Mouse (Mus musculus) neural tube, embryonic 15.5 days (tissue): ENCODE measurements around the gene Pa2g4. TPM values are rescaled to one million over a fixed set of nuclear protein-coding genes. Genes with fewer than 3 reads are reported as not detected.

Source experiments
- ATAC-seq: fragments of 200-750 bp; cut with Nextera tagmentation; 2 replicates; pipeline ENCODE4 v1.8.0; 2017; ENCODE audit warnings: mild to moderate bottlenecking, moderate TSS enrichment, moderate library complexity; ENCODE audit not compliant: low FRiP score
- H3K27ac ChIP-seq: fragments of 300-500 bp; sonication (generic); replicated peaks from 2 replicates; pipeline ENCODE4 v1.5.1; 2015; ENCODE audit warnings: mild to moderate bottlenecking, inconsistent platforms
- H3K27me3 ChIP-seq: fragments of 300-500 bp; sonication (generic); replicated peaks from 2 replicates; pipeline ENCODE4 v1.6.1; 2015; ENCODE audit warnings: inconsistent platforms
- H3K36me3 ChIP-seq: fragments of 300-500 bp; sonication (generic); 2 replicates; pipeline ENCODE4 v1.6.1; 2015; ENCODE audit warnings: inconsistent platforms
- H3K4me1 ChIP-seq: fragments of 300-500 bp; sonication (generic); 2 replicates; pipeline ENCODE4 v1.6.1; 2015; ENCODE audit warnings: inconsistent platforms
- H3K4me2 ChIP-seq: fragments of 300-500 bp; sonication (generic); 2 replicates; pipeline ENCODE4 v1.6.1; 2015; ENCODE audit warnings: inconsistent platforms, mild to moderate bottlenecking, moderate library complexity
- H3K4me3 ChIP-seq: fragments of 300-500 bp; sonication (generic); replicated peaks from 2 replicates; pipeline ENCODE4 v1.5.1; 2015; ENCODE audit warnings: mild to moderate bottlenecking, inconsistent platforms
- H3K9ac ChIP-seq: fragments of 300-500 bp; sonication (generic); replicated peaks from 2 replicates; pipeline ENCODE4 v1.6.1; 2015; ENCODE audit warnings: mild to moderate bottlenecking, inconsistent platforms
- H3K9me3 ChIP-seq: fragments of 300-500 bp; sonication (generic); replicated peaks from 2 replicates; pipeline ENCODE4 v1.6.1; 2016; ENCODE audit warnings: inconsistent platforms
- WGBS: fragments of 180-500 bp; shearing (Covaris S2); methylation state at CpG from one replicate; pipeline ENCODE4 v1.1.7; 2015; ENCODE audit warnings: mixed read lengths; 5-methylcytosine and 5-hydroxymethylcytosine counted together
- microRNA-seq: library from miRNA; unstranded; fragments of <30 nt; microRNA quantifications from one replicate; pipeline ENCODE4, GENCODE M21; 2017
- polyA plus RNA-seq: library from polyadenylated mRNA; unstranded; fragments of >200 nt; fragmentation: Nextera tagmentation; extraction: Ambion mirVana; gene quantifications from 2 replicates; pipeline ENCODE4 v1.2.1, GENCODE M21; 2015

Pa2g4 gene
- polyA plus RNA-seq, 1 experiment from 2014 or later: 121 TPM

GRCm38 (mm10) chr10:128515044-128515443 lies 50.7 kb downstream of the Pa2g4 start:
- peaks cover 22% of the 10 kb centered on the region; the same call in 1 of the 2 replicates for H3K36me3 ChIP-seq
- WGBS: 92% methylated on average over 4 of the region's 4 CpGs

GRCm38 (mm10) chr10:128511761-128512160 lies 54.0 kb downstream of the Pa2g4 start:
- no peak overlapping the region for H3K9ac ChIP-seq
- no peaks in the 10 kb centered on the region for H3K4me1 ChIP-seq
- peaks cover 5% of the 10 kb centered on the region; the same call in 1 of the 2 replicates for H3K27me3 ChIP-seq
- WGBS: 87% methylated on average over 12 of the region's 12 CpGs
- H3K4me3 ChIP-seq: no peak overlapping the region
- no peak overlapping the region for H3K4me2 ChIP-seq
- H3K27ac ChIP-seq: no peak overlapping the region
- peaks cover 21% of the 10 kb centered on the region; the same call in 1 of the 2 replicates for H3K36me3 ChIP-seq
- ATAC-seq: no peak
- H3K9me3 ChIP-seq: no peaks in the 10 kb centered on the region

More at GRCm38 (mm10) chr10:128515044-128515443, 50.7 kb downstream of the Pa2g4 start:
- H3K4me3 ChIP-seq: no peak overlapping the region
- H3K9me3 ChIP-seq: no peaks in the 10 kb centered on the region
- H3K4me1 ChIP-seq: no peaks in the 10 kb centered on the region
- no peak overlapping the region for H3K27ac ChIP-seq
- no peak overlapping the region for H3K4me2 ChIP-seq
- H3K9ac ChIP-seq: no peak overlapping the region
- ATAC-seq: no peak
- H3K27me3 ChIP-seq: peaks cover 12% of the 10 kb centered on the region; the same call in 1 of the 2 replicates

- no peak overlapping the region for H3K27ac ChIP-seq
- no peaks in the 10 kb centered on the region for H3K9me3 ChIP-seq
- H3K27me3 ChIP-seq: no peaks in the 10 kb centered on the region
- WGBS: 91% methylated on average over 9 of the region's 9 CpGs
- peaks cover 16% of the 10 kb centered on the region; the same call in 1 of the 2 replicates for H3K36me3 ChIP-seq
- H3K9ac ChIP-seq: no peak overlapping the region
- no peaks in the 10 kb centered on the region for H3K4me1 ChIP-seq
- ATAC-seq: no peak
- H3K4me3 ChIP-seq: no peak overlapping the region
- no peak overlapping the region for H3K4me2 ChIP-seq
Measured at GRCm38 (mm10) chr10:128511189-128511588, 54.6 kb downstream of the Pa2g4 start.

GRCm38 (mm10) chr10:128510301-128510700 lies 55.5 kb downstream of the Pa2g4 start:
- no peak overlapping the region for H3K27ac ChIP-seq
- H3K4me2 ChIP-seq: no peak overlapping the region
- peaks cover 15% of the 10 kb centered on the region; the same call in 1 of the 2 replicates for H3K36me3 ChIP-seq
- ATAC-seq: no peak
- H3K4me3 ChIP-seq: no peak overlapping the region
- no peaks in the 10 kb centered on the region for H3K27me3 ChIP-seq
- no peaks in the 10 kb centered on the region for H3K4me1 ChIP-seq
- H3K9me3 ChIP-seq: no peaks in the 10 kb centered on the region
- H3K9ac ChIP-seq: no peak overlapping the region
- WGBS: 92% methylated on average over 11 of the region's 11 CpGs

- Histone ChIP-seq H3K36me3 (peaks cover 15% of the 10 kb centered on the region; the same call in 1 of the 2 replicates), H3K9ac (no peak overlapping the region), H3K9me3 (no peaks in the 10 kb centered on the region), H3K4me3 (no peak overlapping the region), H3K4me2 (no peak overlapping the region), H3K27me3 (no peaks in the 10 kb centered on the region), H3K27ac (no peak overlapping the region), H3K4me1 (no peaks in the 10 kb centered on the region)
- no peak for ATAC-seq
- 84% methylated on average over 4 of the region's 4 CpGs for WGBS
Measured at GRCm38 (mm10) chr10:128509831-128510230, 56.0 kb downstream of the Pa2g4 start.

GRCm38 (mm10) chr10:128509203-128509602 lies 56.6 kb downstream of the Pa2g4 start:
- Histone ChIP-seq H3K4me2 (no peak overlapping the region), H3K27ac (no peak overlapping the region), H3K36me3 (peaks cover 15% of the 10 kb centered on the region; the same call in 1 of the 2 replicates), H3K9ac (no peak overlapping the region), H3K4me3 (no peak overlapping the region), H3K9me3 (no peaks in the 10 kb centered on the region), H3K4me1 (0 out of 2 replicates have a peak, but pooled peaks cover 4% of the 10 kb centered on the region), H3K27me3 (no peaks in the 10 kb centered on the region)
- ATAC-seq: no peak
- WGBS: 89% methylated on average over 9 of the region's 9 CpGs

GRCm38 (mm10) chr10:128508260-128508659 lies 57.5 kb downstream of the Pa2g4 start:
- 84% methylated on average over 9 of the region's 9 CpGs for WGBS
- Histone ChIP-seq H3K4me3 (no peak overlapping the region), H3K4me2 (no peak overlapping the region)

More at GRCm38 (mm10) chr10:128508260-128508659, 57.5 kb downstream of the Pa2g4 start:
- H3K27me3 ChIP-seq: no peaks in the 10 kb centered on the region
- no peak for ATAC-seq
- 0 out of 2 replicates have a peak, but pooled peaks cover 4% of the 10 kb centered on the region for H3K4me1 ChIP-seq
- H3K36me3 ChIP-seq: peaks cover 8% of the 10 kb centered on the region; the same call in 1 of the 2 replicates
- no peak overlapping the region for H3K9ac ChIP-seq
- no peak overlapping the region for H3K27ac ChIP-seq
- no peaks in the 10 kb centered on the region for H3K9me3 ChIP-seq

Small RNA genes lying within 50 kb of the gene (microRNA-seq; reads per million reads assigned to microRNA genes)
- gene Gm47275: not detected
- not detected for gene Mir6916
- gene Mir6917: not detected

Other genes starting within 250 kb of the Pa2g4 start
- 201 and 221 TPM in 2 replicates for gene Cnpy2, start 243.5 kb downstream of the Pa2g4 start, polyA plus RNA-seq
- 268 and 273 TPM in 2 replicates for gene Cs, start 228.3 kb downstream of the Pa2g4 start, polyA plus RNA-seq
- 34.6 and 40.8 TPM in 2 replicates for gene Coq10a, start 197.0 kb downstream of the Pa2g4 start, polyA plus RNA-seq
- gene Ankrd52, start 188.9 kb downstream of the Pa2g4 start, polyA plus RNA-seq: 11.2 and 13.1 TPM in 2 replicates
- 0.68 and 4.4 TPM in 2 replicates for gene Slc39a5, start 164.8 kb downstream of the Pa2g4 start, polyA plus RNA-seq
- 128 and 133 TPM in 2 replicates for gene Nabp2, start 154.5 kb downstream of the Pa2g4 start, polyA plus RNA-seq
- gene Rnf41, start 154.3 kb downstream of the Pa2g4 start, polyA plus RNA-seq: 78.3 and 80.5 TPM in 2 replicates
- 138 and 149 TPM in 2 replicates for gene Smarcc2, start 106.7 kb downstream of the Pa2g4 start, polyA plus RNA-seq
- 999 and 1,090 TPM in 2 replicates for gene Myl6, start 71.8 kb downstream of the Pa2g4 start, polyA plus RNA-seq
- gene Myl6b, start 67.3 kb downstream of the Pa2g4 start, polyA plus RNA-seq: 7.0 and 7.7 TPM in 2 replicates
- 20.7 and 30.0 TPM in 2 replicates for gene Esyt1, start 40.1 kb downstream of the Pa2g4 start, polyA plus RNA-seq
- gene Zc3h10, start 18.2 kb downstream of the Pa2g4 start, polyA plus RNA-seq: 16.0 and 16.2 TPM in 2 replicates
- gene Rpl41, start 16.7 kb downstream of the Pa2g4 start, polyA plus RNA-seq: 2,372 and 2,481 TPM in 2 replicates
- 3.1 and 6.6 TPM in 2 replicates for gene Erbb3, start 23.7 kb upstream of the Pa2g4 start, polyA plus RNA-seq
- 381 and 453 TPM in 2 replicates for gene Rps26, start 60.8 kb upstream of the Pa2g4 start, polyA plus RNA-seq
- 15.2 and 17.0 TPM in 2 replicates for gene Ikzf4, start 80.0 kb upstream of the Pa2g4 start, polyA plus RNA-seq
- gene Suox, start 108.1 kb upstream of the Pa2g4 start, polyA plus RNA-seq: 15.7 and 17.0 TPM in 2 replicates
- gene Rab5b, start 130.3 kb upstream of the Pa2g4 start, polyA plus RNA-seq: 103 and 108 TPM in 2 replicates
- gene Pmel, start 138.2 kb upstream of the Pa2g4 start, polyA plus RNA-seq: 0.49 and 1.1 TPM in 2 replicates
- 16.1 and 33.7 TPM in 2 replicates for gene Cdk2, start 139.0 kb upstream of the Pa2g4 start, polyA plus RNA-seq
- 7.7 and 13.2 TPM in 2 replicates for gene Dgka, start 178.9 kb upstream of the Pa2g4 start, polyA plus RNA-seq
- 41.7 and 42.7 TPM in 2 replicates for gene Pym1, start 181.9 kb upstream of the Pa2g4 start, polyA plus RNA-seq
- 0.56 and 0.88 TPM in 2 replicates for gene Mmp19, start 224.9 kb upstream of the Pa2g4 start, polyA plus RNA-seq
- 50.6 TPM in 2 replicates for gene Dnajc14, start 238.1 kb upstream of the Pa2g4 start, polyA plus RNA-seq
- 14.4 and 16.6 TPM in 2 replicates for gene Tmem198b, start 238.4 kb upstream of the Pa2g4 start, polyA plus RNA-seq